Mouse (Mus musculus): ENCODE results near the gene Bcl9l.

DNA sequence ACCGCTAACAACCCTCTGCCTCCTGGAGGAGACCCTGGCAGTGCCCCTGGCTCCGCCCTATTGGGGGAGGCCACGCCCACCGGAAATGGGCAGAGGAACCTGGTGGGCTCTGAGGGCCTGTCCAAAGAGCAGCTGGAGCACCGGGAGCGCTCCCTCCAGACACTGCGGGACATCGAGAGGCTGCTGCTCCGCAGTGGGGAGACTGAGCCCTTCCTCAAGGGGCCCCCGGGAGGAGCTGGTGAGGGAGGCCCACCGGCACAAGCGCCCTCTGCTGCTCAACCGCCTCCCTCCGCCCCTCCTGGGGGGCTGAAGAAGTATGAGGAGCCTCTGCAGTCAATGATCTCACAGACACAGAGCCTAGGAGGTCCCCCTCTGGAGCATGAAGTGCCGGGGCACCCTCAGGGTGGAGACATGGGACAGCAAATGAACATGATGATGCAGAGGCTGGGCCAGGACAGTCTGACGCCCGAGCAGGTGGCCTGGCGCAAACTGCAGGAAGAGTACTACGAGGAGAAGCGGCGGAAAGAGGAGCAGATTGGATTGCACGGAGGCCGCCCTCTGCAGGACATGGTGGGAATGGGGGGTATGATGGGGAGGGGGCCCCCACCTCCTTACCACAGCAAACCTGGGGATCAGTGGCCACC, 23.3 kb downstream of the Bcl9l start:
- TF ChIP-seq CTCF (IDR thresholded peaks at IDR 0.05; ENCODE audit: extremely low read depth, insufficient read length, insufficient replicate concordance, low read depth, low read length) (0 out of 2 replicates have a peak, but pooled peaks have one; percentile 3), POLR2A (IDR thresholded peaks at IDR 0.05; ENCODE audit: low read depth, low read length) (no peak)

All from small intestine, adult 2 months (tissue).